Mouse (Mus musculus) spleen, adult 2 months (tissue): ENCODE measurements at regions not wholly inside any gene's neighbourhood (a gene's known extent, or its start where the extent isn't known, plus 50 kb on each side); places are given as distances from the start of the nearest gene placed in this dataset.

Experiments used
- CTCF ChIP-seq: fragments of 200-500 bp; IDR thresholded peaks from 2 replicates; pipeline ENCODE4 v1.5.1; 2011; ENCODE audit warnings: mild to moderate bottlenecking, inconsistent platforms; ENCODE audit not compliant: insufficient read depth, insufficient read length, insufficient replicate concordance; ENCODE audit errors: extremely low read depth
- POLR2A ChIP-seq: fragments of 200-500 bp; IDR thresholded peaks from 2 replicates; pipeline ENCODE4 v1.6.1; 2011; ENCODE audit warnings: low read depth, low read length, inconsistent platforms

GRCm38 (mm10) chr15:5495187-5495849, 251.3 kb upstream of the Ptger4 start:
- no peak for TF ChIP-seq CTCF
- TF ChIP-seq POLR2A, result no peak
